Mouse (Mus musculus) thymus, postnatal 14 days (tissue): ENCODE data around the gene Naa15.
A peak's percentile ranks its signal among the peaks of the same experiment; 100 is the strongest.
"Not testable (repeated sequence)": the region's sequence is repeated elsewhere in the genome, so short reads cannot be mapped to it uniquely, and the experiment has no call there.

ENCODE experiments used
- DNase-seq: peaks from one replicate; pipeline ENCODE4 v3.0.0; 2021

Naa15 gene

DNA sequence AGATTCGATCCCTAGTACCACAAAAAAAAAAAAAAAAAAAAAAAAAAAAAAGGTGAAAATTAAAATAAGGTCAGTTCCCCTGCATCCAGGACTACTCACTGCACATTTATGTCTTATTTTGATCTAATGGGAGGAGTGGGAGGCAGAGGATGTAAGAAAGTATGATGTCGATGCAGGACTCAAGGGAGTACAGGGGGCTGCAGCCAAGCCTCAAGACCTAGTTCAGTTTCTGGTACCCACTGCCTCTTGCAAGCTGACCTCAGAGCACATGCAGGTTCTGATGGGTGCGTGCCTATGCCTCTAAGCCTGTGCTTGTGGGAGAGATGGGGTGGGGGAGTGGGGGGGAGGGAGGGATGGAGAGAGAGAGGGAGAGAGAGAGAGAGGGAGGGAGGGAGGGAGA is 20.1 kb upstream of the Naa15 start:
- DNase-seq: no peak

DNA sequence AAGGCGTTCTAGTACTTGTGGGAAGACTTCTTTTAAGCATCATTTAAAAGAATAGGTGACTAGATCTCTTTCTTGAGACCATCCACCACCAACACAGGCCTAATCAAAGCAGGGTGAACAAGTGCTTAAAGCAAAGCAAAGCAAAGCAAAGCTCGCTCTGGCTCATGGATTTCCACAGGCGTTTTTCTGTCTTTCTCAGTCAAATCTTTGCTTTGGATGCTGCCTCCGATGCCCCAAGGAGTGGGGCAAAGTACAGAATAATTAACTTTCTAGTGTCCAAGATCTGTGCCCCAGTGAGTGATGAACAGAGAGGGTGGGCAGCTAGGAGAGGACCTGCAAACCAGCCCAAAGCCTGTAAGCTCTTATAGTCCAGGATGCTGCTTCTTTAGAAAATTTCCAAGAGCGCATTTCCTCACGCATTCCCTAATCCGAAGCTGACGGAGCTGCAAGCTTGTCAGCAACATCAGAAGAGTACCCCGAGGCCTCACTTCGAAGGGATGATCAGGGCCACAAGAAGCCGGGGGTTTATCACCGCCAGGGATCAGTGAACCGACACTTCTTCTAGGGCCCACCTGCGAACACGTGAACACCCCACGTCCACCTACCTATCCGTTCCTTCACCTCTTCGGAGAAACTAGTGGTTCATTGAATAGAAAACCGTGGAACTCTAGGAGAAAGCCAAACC is 19.3 kb upstream of the Naa15 start:
- DNase-seq: no peak

DNA sequence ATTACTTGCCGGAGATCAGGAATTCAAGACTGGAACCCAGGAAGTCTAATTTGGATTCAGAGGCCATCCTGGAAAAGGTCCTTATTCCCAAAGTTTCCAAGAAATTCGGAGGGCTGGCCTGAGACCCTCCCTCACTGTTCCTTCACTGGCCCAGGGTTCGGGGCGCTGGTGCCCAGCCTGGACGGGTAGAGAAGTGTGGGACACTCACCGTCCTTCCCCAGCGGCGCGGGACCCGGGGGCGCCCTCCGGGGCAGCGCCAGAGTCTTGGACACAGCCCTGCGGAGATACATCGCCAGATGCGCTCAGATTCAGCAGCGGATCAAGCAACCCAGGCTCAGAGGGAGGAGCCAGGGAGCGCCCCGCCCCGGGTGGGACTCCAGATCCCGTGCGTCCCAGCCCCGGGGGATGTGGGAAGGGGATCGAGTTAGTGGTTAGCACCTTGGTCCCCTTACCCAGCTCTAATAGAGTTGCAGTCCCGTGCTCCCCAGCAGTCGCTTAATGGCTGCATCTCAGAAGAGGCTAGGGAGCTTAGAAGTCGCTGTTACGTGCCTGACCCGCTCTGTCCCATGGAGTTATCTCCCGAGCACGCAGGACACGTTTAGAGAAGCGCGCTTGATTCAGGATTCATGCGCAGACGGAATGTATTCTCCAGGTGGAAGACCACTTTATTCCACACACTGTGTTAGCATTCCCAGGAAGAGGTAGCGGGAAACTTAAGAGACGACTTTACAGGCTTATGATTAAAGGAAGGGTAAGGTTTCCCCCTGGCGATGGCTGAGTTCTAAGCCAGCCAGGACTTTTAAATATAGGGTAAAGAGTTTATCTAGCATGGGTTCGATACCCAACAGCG is 18.5 kb upstream of the Naa15 start, which contains the start of gene Mgarp:
Gene Mgarp, minus strand, starts transcription at position 520 of the 850 bp plus-strand sequence.
- peak; percentile 76 for DNase-seq

DNA sequence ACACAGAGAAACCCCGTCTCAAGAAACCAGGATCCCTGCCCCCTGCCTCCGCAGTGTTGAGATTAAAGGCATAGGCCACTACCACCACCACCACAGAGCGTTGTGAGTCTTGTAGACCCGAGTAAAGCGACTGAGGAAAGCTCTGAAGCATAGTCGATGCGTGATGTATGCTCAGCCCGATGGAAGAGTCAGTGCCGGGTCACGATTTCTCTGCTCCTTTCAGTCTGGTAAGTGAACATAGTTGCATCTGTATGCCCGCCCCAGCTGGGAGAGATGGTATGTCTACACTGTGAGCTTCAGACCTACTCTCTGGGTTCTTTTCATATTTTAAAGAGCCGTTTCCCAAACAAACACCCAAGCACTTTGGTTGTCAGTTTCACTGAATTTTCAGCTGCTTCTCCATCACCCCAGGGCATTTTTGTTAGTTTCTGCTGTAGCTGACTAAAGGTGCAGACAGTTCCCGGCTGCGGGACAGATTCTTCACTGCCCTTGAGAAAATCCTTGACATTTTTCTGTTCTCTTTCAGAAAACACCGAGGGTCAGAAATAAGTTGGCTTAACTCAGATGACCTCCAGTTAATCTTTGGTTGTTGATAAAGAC is 17.1 kb upstream of the Naa15 start:
- no peak for DNase-seq

DNA sequence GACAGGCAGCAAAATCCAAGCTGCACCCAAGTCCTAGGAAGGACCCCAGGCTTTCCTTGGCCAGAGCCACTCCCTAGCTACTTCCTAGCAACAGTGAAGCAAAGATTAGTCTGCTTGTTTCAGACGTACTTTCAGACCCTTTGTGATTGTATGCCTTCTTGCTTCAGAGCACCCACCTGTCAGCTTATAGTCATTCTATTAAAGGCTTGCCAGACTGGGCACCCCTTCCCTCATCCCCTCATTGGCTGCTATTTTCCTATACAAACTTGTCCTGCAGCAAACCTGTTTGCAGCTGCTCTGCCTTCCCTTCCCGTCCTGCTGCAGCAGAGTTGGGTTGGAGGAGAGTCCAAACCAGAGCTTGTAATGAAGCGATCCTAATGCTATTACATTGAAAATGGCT is 16.3 kb upstream of the Naa15 start:
- no peak for DNase-seq

DNA sequence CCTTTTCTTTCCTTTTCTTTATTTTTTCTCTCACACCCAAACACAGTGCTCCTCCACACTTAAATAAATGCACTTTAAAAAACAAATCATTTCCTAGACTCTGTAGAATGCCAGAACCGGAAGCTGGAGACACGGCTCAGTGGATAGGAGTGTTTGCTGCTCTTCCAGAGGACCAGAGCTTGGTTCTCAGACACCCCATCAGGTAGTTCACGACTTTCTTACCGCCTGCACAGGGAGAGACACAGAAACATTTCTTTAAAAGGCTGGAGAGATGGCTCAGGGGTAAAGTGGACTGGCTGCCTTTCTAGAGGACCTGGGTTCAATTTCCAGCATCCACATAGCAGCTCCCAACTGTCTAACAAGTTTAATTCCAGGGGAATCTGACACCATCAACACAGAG is 15.4 kb upstream of the Naa15 start:
- DNase-seq: no peak

DNA sequence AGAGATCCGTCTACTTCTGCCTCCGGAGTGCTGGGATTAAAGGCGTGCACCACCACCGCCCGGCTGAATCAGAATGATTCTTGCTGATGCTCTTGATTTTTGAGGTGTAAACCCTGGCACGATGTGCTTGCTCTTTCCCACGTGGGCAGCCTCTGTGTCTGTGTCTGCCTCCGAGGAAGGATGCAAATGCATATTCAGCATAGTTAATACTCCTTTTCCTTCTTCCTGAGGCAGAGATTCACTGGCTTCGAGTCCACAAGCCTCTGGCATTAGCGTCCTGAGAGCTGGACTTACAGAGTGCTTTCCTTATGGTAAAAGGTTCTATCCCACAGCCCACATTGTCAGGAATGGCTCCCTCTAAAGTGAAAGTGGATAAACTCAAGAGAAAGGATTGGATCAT is 14.3 kb upstream of the Naa15 start:
- DNase-seq: no peak

DNA sequence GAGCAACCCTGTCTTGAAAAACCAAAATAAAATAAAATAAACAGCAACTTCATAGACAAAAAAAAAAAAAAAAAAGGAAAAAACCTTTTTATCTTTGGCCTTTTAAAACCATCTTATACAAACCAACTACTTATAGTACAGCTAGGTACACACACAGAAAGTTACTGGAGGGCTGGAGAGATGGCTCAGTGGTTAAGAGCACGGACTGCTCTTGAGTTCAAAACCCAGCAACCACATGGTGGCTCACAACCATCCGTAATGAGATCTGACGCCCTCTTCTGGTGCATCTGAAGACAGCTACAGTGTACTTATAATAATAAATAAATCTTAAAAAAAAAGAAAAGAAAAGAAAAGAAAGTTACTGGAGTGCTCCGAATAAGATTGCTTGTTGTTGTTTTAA is 12.9 kb upstream of the Naa15 start:
- not testable (repeated sequence) for DNase-seq

DNA sequence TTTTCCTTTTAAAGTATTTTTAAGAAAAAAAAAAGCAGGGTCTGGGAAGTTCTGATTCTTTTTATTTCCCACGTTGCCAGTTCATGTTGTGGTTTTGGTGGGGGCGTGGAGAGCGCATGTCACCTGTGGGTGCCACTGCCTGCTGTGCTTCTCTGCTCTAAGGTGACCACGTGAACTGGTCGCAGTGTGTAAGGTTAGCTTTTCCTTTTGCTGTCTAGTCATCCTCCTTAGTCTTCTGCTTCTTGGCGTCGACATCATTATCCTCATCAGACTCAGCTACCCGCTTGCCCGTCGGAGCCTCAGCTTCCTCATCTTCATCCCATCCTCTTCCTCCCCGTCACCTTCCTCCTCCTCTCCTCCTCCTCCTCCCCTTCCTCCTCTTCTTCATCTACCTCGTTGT is 12.3 kb upstream of the Naa15 start:
- DNase-seq: no peak

DNA sequence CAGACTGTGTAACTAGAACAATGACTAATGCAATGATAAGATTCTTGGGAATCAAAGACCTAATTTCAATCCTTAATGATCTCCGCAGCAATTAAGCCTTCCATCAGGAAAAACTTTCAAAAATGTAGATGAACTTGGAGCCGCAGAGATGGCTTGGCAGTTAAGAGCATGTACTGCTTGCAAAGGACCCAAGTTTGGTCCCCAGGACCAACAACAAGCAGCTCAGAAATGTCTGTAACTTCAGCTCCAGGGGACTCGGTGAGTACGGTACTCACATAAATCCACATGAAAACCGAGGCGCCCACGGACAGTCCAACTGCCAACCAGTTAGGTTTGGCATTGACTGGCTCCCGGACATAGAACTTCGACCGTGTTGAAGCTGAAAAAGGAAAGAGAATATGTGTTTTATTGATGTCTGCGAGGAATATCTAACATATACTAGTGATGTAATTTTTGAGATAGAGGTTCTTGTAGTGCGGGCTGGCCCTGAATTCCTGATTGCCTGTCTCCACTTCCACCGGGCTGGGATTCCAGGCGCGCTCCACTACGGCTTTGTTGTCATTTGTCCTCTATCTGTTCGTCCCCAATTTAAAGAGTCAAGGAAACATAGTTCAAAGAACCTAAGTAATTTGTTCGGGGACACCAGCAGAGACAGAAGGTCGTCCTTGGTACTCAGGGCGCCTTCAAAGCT is 6.9 kb upstream of the Naa15 start:
- DNase-seq: no peak

DNA sequence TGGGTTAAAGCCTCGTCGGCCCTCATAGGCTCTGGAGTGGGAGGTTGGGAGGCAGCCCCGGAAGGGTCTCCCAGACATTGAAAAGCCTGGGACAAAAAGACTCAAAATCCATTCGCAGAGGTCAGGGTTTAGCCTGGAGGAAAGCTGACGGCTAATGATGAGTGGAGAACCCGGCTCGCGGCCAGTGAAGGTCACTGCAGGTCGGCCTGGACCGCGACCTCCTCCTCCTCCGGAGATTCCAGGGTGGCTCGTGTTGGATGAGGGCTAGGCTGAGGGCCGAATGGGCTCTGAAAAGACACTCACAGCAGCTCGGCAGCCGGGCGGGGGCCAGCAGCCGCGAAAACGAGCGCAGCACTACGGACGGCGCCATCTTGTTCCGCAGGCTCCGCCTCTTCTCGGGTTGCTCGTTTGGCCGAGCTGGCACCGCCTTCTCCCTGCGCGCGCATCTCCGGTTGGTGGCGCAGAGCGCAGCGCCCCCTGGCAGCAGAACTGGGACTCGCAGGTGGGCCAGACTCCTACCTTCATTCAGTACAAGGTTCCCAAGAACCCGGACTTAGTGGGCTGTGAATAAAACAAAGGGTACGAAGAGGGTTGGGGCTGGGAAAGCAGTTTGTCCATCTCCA is 6.3 kb upstream of the Naa15 start, which contains the start of gene Ndufc1:
Gene Ndufc1, minus strand, starts transcription at position 428 of the 623 bp plus-strand sequence.
- peak; percentile 97 for DNase-seq

DNA sequence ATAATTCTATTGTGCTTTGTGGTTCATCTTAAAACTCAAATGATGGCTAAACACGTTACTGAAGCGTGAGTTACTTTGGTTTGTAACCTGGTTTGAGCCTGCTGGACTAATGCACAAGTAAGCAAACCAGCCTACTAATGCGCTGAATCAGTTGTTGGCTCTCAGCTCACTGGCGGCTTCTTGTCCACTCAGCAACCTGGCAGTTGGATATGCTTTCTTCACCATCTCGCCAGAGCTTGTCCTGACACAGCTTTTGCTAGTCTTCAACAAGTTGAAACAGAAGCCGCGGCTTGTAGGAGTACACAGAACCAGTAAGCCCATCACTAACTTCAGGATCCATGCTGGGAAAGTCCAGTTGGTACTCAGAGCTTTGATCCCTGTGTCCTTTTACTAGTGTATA is 2.5 kb upstream of the Naa15 start:
- DNase-seq: no peak

DNA sequence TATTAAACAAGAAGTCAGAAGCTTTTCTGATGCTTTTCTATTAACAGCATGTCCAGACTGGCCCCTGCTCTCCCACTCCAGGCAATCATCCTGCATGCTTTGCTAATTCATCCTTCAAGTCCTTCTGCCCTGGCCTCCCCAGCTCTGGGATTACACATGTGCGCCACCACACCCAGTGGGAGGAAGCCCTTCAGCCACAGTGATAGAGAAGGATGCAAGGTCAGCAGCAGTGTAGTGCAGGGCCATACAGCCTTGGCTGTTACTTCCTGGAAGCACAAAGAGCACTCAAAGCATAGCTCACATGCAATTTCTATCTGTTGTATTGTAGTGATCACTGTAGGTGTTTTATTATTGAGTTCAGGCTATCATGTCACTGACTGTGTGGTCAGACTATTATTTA is 1.7 kb upstream of the Naa15 start:
- DNase-seq: no peak

DNA sequence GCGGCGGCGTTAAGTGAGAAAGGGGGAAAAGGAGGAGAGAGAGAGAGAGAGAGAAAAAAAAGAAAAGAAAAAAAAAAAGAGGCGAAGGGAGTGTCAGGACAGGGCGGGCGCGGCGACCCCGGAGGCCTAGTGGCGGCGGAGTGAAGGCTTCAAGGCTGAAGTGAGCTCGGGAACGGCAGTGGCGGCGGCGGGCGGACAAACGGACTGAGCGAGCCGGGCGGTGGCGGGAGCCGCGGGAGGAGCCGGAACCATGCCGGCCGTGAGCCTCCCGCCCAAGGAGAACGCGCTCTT is 1.1 kb downstream of the Naa15 start:
- DNase-seq: no peak

DNA sequence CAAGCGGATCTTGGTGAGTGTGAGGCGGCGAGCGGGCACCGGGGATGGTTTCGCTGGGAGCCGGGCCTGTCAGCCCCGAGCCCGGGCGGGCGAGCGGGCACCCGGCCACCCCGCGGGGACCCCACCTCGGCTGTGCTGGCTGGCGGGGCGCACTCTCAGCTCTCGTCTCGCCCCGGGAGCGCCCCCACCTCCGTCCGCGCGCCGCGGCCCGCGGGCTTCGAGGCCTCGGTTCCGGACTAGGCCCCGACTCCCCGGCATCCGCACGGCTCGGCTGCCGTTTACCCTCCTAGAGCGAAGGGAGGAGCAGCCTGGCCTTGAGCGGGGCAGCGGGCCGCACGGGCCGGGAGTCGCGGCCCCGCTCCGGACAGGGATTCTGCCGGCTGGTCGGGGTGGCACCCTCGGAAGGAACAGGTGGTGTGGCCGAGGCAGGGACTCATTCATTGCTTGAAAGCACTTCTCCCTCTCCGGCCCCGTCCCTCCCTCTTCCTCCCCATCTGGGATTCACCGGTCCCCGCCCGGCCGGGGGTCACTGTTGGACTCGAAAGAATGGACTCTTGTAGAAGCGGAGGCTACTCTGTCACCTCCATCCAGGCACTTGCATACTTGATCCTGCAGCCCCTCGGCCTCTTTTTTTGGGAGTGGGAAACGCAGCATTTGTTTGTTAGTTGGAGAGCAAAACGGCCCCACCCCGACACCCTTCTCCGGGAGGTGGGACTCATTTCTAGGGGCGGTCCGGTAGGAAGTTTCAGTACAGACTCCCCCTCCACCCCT is 1.6 kb downstream of the Naa15 start:
- DNase-seq: peak; percentile 68

DNA sequence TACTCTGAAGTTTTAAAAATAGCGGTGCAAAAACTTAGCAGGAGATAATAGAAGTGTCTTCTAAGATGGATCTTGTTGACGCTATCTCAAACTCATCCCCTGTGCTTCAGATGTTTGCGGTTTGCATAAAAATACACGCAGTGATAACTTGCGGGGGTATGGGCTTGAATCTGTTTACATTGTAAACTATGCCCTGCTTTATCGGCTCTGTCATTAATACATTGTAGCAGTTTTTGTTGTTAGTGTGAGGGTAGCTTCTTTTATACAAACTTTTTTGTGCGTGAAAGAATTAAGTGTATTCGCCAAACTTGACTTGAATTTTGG is 2.1 kb downstream of the Naa15 start:
- no peak for DNase-seq

DNA sequence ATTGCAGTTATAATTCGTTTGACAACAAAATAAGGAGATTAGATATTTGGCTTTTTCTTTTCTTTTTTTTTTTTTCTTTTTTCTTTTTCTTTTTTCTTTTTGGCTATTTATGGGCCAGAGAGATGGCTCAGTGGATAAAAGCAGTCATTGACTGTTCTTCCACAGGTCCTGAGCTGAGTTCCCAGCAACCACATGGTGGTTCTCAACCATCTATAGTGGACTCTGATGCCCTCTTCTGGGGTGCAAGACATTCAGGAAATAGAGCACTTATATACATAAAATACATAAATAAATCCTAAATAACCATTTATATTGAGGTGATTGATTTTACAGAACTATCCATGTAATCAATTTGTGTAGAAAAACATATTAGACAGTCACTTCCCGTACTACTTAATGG is 2.5 kb downstream of the Naa15 start:
- no peak for DNase-seq

DNA sequence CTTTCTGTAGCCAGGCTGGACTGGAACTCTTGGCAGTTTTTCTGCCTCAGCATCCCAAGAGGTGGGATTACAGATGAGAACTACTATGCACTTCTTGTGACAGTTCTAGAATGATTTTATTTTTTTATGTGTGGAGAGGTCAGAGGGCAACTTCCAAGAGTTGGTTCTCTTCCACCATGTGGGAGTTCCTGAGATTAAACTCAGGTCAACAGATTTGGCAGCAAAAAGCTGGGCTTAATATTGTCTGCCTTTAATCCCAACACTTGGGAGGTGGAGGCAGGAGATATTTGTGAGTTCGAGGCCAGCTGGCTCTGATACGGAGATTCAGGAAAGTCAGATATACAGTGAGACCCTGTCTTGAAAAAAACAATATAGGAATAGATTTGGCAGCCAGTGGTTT is 3.0 kb downstream of the Naa15 start:
- DNase-seq: no peak

DNA sequence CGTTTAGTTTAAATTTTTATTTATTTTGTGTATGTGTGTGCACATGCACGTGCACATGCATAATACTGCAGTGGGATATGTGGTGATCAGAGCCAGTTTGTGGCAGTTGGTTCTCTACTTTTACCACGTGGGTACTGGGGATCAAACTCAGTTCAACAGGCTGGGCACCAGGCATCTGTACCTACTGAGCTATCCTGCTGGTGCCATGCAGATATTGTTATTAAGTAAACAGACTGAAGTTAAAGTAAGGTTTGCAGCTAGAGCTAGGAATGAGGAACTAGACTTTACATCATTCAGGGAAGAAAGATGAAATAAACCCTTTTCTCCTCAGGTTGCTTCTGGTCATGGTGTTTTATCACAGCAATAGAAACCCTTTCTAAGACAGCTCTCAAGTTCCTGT is 7.0 kb downstream of the Naa15 start:
- DNase-seq: no peak

DNA sequence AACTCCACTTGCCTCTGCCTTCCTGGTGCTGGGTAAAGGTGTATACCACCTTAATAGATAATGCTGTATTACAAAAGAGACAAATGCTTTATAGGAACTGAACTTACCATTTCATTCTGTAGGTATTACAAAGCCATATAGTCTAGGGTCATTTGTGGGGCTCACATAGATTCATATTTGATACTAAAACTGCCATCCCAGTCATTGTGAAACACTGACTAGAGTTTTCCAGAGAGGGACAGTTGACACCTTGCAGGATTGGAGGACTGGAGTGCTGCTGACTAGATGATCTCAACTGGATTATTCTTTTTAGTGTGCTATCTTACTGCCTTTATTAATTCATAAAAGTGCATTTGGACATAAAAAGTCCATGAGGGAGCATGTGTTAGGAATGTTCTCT is 10.4 kb downstream of the Naa15 start:
- no peak for DNase-seq

DNA sequence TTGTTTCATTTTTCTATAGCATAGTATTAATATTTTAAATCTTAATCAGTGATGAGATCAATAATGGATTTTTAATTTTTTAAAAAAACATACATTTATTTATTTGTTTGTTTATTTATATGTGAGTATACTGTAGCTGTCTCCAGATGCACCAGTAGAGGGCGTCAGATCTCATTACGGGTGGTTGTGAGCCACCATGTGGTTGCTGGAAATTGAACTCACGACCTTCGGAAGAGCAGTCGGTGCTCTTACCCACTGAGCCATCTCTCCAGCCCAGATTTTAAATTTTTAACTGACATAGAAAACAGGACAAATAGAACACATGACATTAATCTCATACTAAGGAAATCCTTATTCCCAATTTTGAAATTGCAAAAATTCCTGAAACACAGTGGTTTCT is 19.4 kb downstream of the Naa15 start:
- DNase-seq: not testable (repeated sequence)

DNA sequence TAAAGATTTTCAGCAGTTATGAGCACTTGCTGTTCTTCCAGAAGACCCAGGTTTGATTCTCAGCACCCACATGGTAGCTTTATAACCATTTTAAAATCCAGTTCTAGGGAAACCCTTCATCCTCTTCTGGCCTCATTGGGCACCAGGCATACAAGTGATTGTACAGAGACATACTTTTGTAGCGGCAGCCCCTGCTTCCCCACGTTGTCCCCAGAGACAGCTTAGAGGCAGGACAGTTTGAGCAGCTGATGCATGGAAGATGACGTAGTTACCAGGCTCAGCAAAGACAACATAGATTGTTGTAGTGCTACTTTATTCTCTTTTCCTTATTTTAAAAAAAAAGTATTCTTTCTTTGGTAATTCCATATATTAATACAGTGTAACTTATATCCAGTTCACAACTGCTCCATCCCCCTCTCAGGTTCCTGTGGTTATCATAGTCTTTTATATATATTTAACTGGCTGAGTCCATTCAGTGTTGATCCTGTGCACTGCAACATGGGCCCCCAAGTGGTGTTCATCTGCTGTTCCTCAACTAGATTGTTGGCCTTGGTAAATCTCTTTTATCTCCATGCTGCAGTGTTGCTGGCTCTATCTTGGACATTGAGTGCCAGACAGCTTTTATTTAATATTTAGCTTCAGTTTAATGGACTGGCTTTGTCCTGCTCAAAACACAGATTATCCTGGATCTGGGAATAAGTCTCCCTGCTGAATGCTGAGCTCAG is 20.1 kb downstream of the Naa15 start:
- DNase-seq: no peak
